ENCODE assay signal across 16 mouse cellular contexts in the genomic region with DNA sequence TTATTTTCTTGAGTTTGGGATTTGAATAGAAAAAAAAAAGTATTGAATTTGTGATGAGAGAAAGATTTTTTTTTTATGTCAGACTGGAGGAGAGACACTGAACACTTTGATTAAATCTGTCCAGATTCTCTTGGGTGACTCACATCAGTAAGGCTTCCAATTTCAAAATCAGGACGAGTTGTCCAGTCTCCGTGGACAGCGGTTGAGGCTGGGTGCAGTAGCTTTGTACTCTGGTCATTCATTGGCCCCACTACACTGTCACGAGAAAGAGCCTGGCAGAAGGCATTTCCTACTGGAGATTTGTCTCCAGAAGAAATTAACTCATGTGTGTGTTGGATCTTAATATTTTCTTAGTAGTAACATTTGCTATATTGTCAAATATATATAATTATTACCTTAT. TPM values are rescaled to one million over a fixed set of nuclear protein-coding genes. Genes with fewer than 3 reads are reported as not detected.
"Had no signal": no experiment of that assay in that cellular context is flagged by ENCODE, and none has a peak within 500 bp of the region (broad histone marks: within the 10 kb centered on the region; RNA-seq: fewer than 3 reads in every experiment).

No protein-coding gene starts in this region.

- H3K4me3 ChIP-seq: kidney, embryonic 15.5 days; limb, embryonic 15.5 days; liver, embryonic 12.5 days; midbrain, embryonic 10.5 days; neural tube, embryonic 12.5 days; stomach, embryonic 15.5 days had no signal

- DNase-seq: kidney, postnatal 25 days; layer of hippocampus, adult 9-11 months; layer of hippocampus, postnatal 36 days; lung, embryonic 14.5 days; lung, postnatal 4 days; midbrain, embryonic 14.5 days; right cerebral cortex, postnatal 4 days; thymus, adult 2 months; thymus, postnatal 36 days had no signal

- H3K36me3 ChIP-seq: kidney, embryonic 15.5 days; limb, embryonic 15.5 days; liver, embryonic 12.5 days; midbrain, embryonic 10.5 days; neural tube, embryonic 12.5 days; stomach, embryonic 15.5 days had no signal

- H3K27me3 ChIP-seq: kidney, embryonic 15.5 days; limb, embryonic 15.5 days; neural tube, embryonic 12.5 days; stomach, embryonic 15.5 days had no signal

- H3K4me2 ChIP-seq: kidney, embryonic 15.5 days; limb, embryonic 15.5 days; liver, embryonic 12.5 days; lung, embryonic 14.5 days; neural tube, embryonic 12.5 days; stomach, embryonic 15.5 days had no signal

RNA-seq across cellular contexts. Expression of a gene that starts 8.5 kb away (rescaled TPM):
- total RNA-seq: neutrophil, adult 5-6 weeks had no signal
